Mouse (Mus musculus) stomach, embryonic 15.5 days (tissue): ENCODE data around the gene BC052040. TPM values are rescaled to one million over a fixed set of nuclear protein-coding genes. Genes with fewer than 3 reads are reported as not detected.
A peak's percentile ranks its signal among the peaks of the same experiment; 100 is the strongest.

Experiments used
- ATAC-seq: fragments of 200-750 bp; cut with Nextera tagmentation; 2 replicates; pipeline ENCODE4 v1.8.0; 2017; ENCODE audit warnings: low read depth, moderate number of reproducible peaks, moderate TSS enrichment; ENCODE audit not compliant: insufficient read depth, low FRiP score
- H3K27ac ChIP-seq: fragments of 300-500 bp; sonication (generic); 2 replicates; pipeline ENCODE4 v1.5.1; 2015; ENCODE audit warnings: mild to moderate bottlenecking, inconsistent platforms
- H3K27me3 ChIP-seq: fragments of 300-500 bp; sonication (generic); replicated peaks from 2 replicates; pipeline ENCODE4 v1.6.1; 2015; ENCODE audit warnings: inconsistent platforms
- H3K36me3 ChIP-seq: fragments of 300-500 bp; sonication (generic); 2 replicates; pipeline ENCODE4 v1.6.1; 2015; ENCODE audit warnings: inconsistent platforms
- H3K4me1 ChIP-seq: fragments of 300-500 bp; sonication (generic); 2 replicates; pipeline ENCODE4 v1.6.1; 2015; ENCODE audit warnings: inconsistent platforms
- H3K4me2 ChIP-seq: fragments of 300-500 bp; sonication (generic); 2 replicates; pipeline ENCODE4 v1.6.1; 2015; ENCODE audit warnings: mild to moderate bottlenecking, inconsistent platforms
- H3K4me3 ChIP-seq: fragments of 300-500 bp; sonication (generic); replicated peaks from 2 replicates; pipeline ENCODE4 v1.5.1; 2015; ENCODE audit warnings: inconsistent platforms
- H3K9ac ChIP-seq: fragments of 300-500 bp; sonication (generic); 2 replicates; pipeline ENCODE4 v1.6.1; 2015; ENCODE audit warnings: inconsistent platforms
- H3K9me3 ChIP-seq: fragments of 300-500 bp; sonication (generic); 2 replicates; pipeline ENCODE4 v1.6.1; 2016; ENCODE audit warnings: inconsistent platforms
- WGBS: fragments of 180-500 bp; shearing (Covaris S2); methylation state at CpG from one replicate; pipeline ENCODE4 v1.1.7; 2015; 5-methylcytosine and 5-hydroxymethylcytosine counted together
- polyA plus RNA-seq: library from polyadenylated mRNA; unstranded; fragments of >200 nt; fragmentation: Nextera tagmentation; extraction: Ambion mirVana; gene quantifications from 2 replicates; pipeline ENCODE4 v1.2.1, GENCODE M21; 2015

BC052040 gene
- polyA plus RNA-seq, 1 experiment from 2014 or later = 11.9 TPM

DNA sequence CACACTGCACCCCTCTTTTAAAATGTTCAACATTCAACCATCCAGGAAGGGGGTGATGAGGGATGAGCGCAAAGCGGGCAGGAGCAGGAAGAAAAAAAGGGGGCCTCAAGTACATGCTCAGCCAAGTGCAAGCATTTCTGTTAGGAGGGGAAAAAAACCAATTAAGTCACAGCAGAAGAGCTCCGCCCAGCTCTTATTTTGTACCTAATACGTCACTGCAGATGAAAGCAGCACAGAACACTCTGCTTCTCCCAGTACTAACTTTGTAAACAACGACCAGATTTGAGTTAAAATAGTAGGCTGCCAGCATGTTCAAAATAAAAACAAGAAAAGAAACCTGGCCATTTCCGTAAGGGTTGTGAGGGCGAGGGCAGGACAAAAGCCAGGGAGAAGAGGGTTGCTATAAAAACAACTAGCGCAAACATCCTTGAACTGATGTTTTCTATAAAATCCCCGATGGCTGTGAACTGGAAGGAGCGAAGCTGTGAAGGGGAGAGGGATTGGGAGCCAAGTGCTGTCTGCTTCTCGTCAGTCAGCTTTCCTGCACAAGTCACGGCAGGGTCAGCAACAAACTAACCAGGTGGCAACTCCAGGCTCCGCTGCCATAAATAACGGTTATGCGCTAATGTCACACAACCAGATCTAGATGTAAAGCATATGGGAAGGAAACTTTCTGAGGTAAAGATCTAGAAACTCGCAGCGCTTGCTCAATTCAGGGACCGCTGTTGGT is 2.2 kb upstream of the BC052040 start:
- Histone ChIP-seq H3K4me2 (peak overlapping the region; percentile 44), H3K9me3 (no peaks in the 10 kb centered on the region), H3K27ac (peak overlapping the region; percentile 54; the same call in 1 of the 2 replicates), H3K27me3 (no peaks in the 10 kb centered on the region), H3K4me3 (no peak overlapping the region; the same call in 1 of the 2 replicates), H3K36me3 (no peaks in the 10 kb centered on the region), H3K4me1 (peaks cover 21% of the 10 kb centered on the region), H3K9ac (no peak overlapping the region; the same call in 1 of the 2 replicates)
- ATAC-seq = no peak
- WGBS = 30% methylated on average over 18 of the region's 18 CpGs

DNA sequence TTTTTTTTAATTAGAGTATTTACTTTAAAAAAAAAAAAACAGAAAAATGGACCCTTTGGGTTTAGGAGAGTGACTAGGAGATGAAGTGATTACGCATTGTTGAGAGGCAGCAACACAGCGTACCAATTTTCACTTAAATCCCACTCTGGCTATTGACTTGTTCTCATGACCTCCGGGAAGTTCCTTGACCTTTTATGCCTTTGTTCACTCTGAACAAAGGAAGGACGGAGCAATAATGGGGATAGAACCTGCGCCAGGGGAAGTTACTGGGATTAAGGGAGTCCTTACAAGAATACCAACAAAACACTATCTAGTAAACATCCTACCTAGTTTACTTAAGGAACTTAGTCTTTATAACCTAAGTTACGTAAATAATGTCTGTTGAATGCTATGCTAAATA is 1.5 kb upstream of the BC052040 start:
- Histone ChIP-seq H3K27me3 (no peaks in the 10 kb centered on the region), H3K27ac (peak overlapping the region; percentile 67; the same call in 1 of the 2 replicates), H3K4me1 (peaks cover 21% of the 10 kb centered on the region), H3K9ac (no peak overlapping the region), H3K9me3 (no peaks in the 10 kb centered on the region), H3K4me3 (no peak overlapping the region), H3K4me2 (peak overlapping the region; percentile 26; the same call in 1 of the 2 replicates), H3K36me3 (no peaks in the 10 kb centered on the region)
- ATAC-seq = no peak
- WGBS = 48% methylated on average over 6 of the region's 6 CpGs

DNA sequence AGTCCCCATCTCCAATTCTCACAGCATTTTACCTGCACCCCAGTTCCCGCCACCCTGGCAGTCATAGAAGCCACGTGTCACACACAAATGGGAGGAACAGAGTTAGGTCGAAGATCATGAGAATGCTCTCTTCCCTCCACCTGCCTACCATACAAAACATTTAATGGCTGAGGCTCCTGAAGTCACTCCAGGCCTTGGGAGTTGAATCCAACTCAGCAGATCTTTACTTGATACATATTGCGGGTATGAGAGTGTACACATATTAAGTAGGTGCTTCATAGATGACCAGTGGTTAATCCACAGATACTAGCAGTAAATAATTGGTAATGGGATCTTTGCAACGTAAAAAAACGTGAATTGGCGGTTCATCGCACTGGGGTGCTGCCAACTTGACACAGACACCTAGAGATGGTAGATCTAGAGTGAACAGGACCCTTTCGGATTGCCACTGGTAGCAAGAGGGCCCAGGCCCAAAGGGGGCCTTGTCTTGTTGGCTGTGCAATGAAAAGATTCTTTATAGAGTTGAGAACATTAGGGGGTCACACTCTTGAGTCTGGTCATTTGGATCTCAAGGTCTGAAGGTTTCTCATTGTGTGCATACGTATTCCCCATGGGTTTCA is 583 bp downstream of the BC052040 start:
- no peak for ATAC-seq
- Histone ChIP-seq H3K27ac (peak overlapping the region; percentile 86; the same call in 1 of the 2 replicates), H3K36me3 (no peaks in the 10 kb centered on the region), H3K4me1 (peaks cover 21% of the 10 kb centered on the region), H3K4me2 (peak overlapping the region; percentile 67), H3K9ac (peak overlapping the region; percentile 37; the same call in 1 of the 2 replicates), H3K27me3 (no peaks in the 10 kb centered on the region), H3K9me3 (no peaks in the 10 kb centered on the region), H3K4me3 (peak overlapping the region; percentile 73)
- WGBS = 69% methylated on average over 10 of the region's 10 CpGs

DNA sequence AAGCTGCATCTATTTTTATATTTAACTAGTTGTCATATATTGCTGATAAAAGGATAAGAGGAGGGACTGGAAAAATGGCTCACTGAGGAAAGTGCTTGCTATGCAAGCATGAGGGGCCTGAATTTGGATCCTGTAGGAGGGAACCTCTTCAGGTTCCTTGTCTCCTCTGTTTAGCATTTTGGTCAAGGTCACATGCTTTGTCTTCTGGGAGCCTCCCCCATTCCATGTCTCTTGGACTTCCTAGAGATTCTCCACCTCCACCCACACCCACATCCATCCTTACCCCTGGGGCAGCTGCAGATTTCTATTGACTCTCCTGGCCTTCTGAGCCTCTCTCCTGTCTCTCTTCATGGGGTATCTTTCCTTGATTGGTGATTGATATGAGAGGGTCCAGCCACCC is 2.3 kb downstream of the BC052040 start:
- no peak for ATAC-seq
- Histone ChIP-seq H3K9ac (no peak overlapping the region), H3K9me3 (no peaks in the 10 kb centered on the region), H3K27me3 (no peaks in the 10 kb centered on the region), H3K4me2 (no peak overlapping the region; the same call in 1 of the 2 replicates), H3K36me3 (no peaks in the 10 kb centered on the region), H3K27ac (no peak overlapping the region), H3K4me3 (no peak overlapping the region), H3K4me1 (peaks cover 21% of the 10 kb centered on the region)

DNA sequence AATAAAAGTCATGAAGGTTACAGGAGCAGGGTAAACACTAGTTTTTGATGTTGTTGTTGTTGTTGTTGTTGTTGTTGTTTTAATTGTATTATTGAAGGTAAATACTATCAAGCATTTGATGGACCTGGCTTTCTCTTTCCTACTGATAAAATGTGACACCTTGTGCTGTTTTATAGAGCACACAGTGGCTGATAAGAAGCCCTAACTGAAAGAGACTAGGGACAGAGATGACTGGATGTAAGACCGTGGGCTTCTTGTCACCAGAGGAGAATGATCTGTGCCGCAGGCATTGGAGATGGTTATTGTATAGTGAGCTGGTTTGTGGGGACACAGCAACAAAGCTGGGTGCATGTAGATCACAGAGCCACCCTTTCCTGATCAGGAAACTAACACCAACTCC is 9.1 kb downstream of the BC052040 start:
- Histone ChIP-seq H3K36me3 (no peaks in the 10 kb centered on the region), H3K4me1 (peaks cover 9% of the 10 kb centered on the region; the same call in 1 of the 2 replicates), H3K4me2 (no peak overlapping the region), H3K4me3 (no peak overlapping the region), H3K27ac (no peak overlapping the region), H3K9ac (no peak overlapping the region), H3K9me3 (no peaks in the 10 kb centered on the region), H3K27me3 (no peaks in the 10 kb centered on the region)
- WGBS = 75% methylated on average over 2 of the region's 2 CpGs
- ATAC-seq = no peak

DNA sequence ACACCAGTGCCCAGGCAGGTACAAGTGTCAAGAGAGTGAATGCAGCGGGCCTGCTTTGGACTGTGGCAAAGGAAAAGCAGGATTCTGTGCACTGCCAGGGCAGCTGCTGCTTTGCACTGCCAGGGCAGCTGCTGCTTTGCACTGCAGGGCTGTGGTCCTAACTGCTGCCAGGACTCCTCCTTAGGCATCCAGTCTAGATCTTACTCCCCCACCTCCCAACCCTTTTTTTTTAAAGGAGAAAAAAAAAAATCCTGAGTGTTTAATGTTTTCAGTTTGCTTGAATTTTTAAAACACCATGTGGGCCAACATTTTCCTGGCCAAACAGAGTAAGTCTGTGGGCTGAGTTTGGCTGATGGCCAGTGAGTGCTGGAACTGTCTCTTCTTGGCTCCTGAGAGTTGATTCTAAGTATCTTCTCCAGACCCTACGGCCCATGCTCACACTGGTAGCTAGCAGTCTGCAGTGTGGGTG is 11.2 kb downstream of the BC052040 start:
- Histone ChIP-seq H3K4me2 (no peak overlapping the region), H3K9me3 (no peaks in the 10 kb centered on the region), H3K36me3 (no peaks in the 10 kb centered on the region), H3K4me1 (peaks cover 9% of the 10 kb centered on the region; the same call in 1 of the 2 replicates), H3K4me3 (no peak overlapping the region), H3K27me3 (no peaks in the 10 kb centered on the region), H3K9ac (no peak overlapping the region), H3K27ac (peak overlapping the region; percentile 46)
- WGBS = 42% methylated on average over 2 of the region's 2 CpGs
- no peak for ATAC-seq

DNA sequence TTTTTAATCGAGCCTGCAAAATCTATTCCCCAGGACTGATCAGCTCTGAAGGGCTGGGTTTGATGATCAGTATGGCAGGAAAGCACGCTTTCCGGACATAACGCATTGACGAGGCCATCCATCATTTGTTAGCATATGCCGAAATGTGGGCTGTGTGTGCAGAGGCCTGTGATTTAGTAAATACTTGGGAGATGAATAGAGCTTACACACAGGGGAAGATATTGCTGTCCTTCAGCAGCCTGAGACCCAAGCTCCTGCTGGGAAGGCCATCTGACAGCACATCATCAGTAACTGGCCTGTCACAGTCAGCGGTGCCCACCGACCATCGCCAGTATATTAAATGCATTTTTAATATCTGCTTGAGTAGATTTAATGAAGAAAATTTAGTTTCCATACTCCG is 15.5 kb downstream of the BC052040 start:
- peaks cover 9% of the 10 kb centered on the region; the same call in 1 of the 2 replicates for H3K4me1 ChIP-seq
- WGBS = 59% methylated on average over 10 of the region's 10 CpGs
- H3K27me3 ChIP-seq = no peaks in the 10 kb centered on the region
- no peak overlapping the region for H3K27ac ChIP-seq
- H3K4me3 ChIP-seq = no peak overlapping the region
- no peak for ATAC-seq
- no peaks in the 10 kb centered on the region for H3K9me3 ChIP-seq
- H3K36me3 ChIP-seq = no peaks in the 10 kb centered on the region
- no peak overlapping the region for H3K9ac ChIP-seq
- H3K4me2 ChIP-seq = no peak overlapping the region

DNA sequence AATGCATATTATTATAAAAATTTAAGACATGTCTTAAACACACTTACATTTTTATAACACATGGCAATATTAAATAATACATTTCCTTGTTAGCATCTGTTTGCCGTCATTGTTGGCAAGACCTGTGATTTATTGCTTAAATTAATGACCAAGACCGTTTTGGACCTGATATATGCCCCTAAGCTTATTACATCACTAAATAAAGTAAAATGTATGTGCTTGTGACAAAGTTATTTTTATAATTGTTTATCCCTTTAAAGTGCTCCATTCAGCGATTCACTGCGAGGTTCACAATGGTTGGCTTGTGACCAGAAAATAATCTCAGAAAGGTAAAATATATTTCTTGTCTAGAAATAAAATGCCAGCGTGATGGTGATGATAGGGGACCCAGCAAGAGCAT is 16.8 kb downstream of the BC052040 start:
- WGBS = 41% methylated on average over 5 of the region's 5 CpGs
- Histone ChIP-seq H3K9ac (no peak overlapping the region), H3K4me2 (no peak overlapping the region), H3K4me1 (no peaks in the 10 kb centered on the region), H3K27me3 (no peaks in the 10 kb centered on the region), H3K27ac (no peak overlapping the region), H3K36me3 (no peaks in the 10 kb centered on the region), H3K4me3 (no peak overlapping the region), H3K9me3 (no peaks in the 10 kb centered on the region)
- ATAC-seq = no peak

DNA sequence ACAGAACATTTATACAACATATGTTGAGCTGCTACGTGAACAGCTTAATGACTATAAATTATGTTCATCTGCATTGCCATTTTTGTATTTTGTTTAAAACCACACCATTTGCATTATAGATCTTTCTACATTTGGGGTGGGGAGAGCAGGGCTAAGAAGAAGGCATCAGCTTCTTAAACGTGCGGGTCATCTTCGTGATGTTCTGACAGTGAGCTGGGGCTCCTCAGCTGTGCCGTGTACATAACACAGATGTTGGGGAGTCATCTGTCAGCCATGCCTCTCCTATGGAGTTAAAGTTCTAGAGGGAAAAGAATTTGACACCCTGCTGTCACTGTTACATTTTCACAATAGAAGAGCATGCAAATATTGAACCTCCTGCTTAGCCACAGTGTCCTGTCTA is 19.2 kb downstream of the BC052040 start:
- 45% methylated on average over 5 of the region's 5 CpGs for WGBS
- H3K27me3 ChIP-seq = no peaks in the 10 kb centered on the region
- no peak overlapping the region for H3K27ac ChIP-seq
- H3K36me3 ChIP-seq = no peaks in the 10 kb centered on the region
- ATAC-seq = 0 out of 2 replicates have a peak, but pooled peaks have one; percentile 27
- no peak overlapping the region for H3K4me2 ChIP-seq
- no peaks in the 10 kb centered on the region for H3K4me1 ChIP-seq
- H3K4me3 ChIP-seq = no peak overlapping the region
- H3K9ac ChIP-seq = no peak overlapping the region
- H3K9me3 ChIP-seq = no peaks in the 10 kb centered on the region

DNA sequence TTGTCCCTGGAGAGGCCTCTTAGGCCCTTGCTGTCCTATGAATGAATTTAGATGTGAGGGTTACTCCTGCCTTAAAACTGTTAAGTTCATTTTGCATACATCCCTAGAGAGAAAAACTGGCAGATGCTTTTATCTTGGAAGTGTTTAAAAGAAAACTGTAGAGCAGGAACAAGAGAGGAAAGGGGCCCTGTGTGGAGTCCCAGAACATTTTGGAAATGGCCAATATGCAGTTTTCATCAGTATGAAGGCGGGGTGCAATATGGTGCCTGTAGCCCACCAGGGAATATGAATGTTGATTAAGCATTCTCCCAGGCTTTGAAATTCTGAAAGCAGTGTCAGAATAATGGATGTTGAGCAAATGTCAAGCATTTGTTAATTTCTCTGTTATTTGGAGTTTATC is 19.8 kb downstream of the BC052040 start:
- ATAC-seq = no peak
- Histone ChIP-seq H3K27me3 (no peaks in the 10 kb centered on the region), H3K36me3 (no peaks in the 10 kb centered on the region), H3K4me1 (no peaks in the 10 kb centered on the region), H3K4me2 (no peak overlapping the region), H3K9ac (no peak overlapping the region), H3K27ac (no peak overlapping the region), H3K9me3 (no peaks in the 10 kb centered on the region), H3K4me3 (no peak overlapping the region)
- WGBS = 82% methylated on average over 1 of the region's 1 CpGs

DNA sequence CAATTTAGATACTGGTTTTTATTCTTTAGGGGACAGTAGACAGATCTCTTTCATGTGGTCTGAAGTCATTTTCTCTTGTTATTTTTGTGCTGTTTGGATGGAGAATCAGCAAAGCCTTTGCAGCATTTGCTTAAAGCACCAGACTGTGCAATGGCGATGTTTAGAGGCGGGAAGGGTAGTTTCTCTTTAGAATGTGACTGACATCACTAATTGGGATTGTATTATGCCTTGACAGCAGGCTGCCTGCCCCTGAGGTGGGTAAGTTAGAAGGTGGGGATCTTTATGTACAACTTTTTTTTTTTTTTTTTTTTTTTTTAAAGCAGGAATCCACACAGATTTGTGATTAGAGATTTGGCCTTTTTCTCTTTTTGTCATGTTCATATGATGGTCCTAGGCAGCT is 20.6 kb downstream of the BC052040 start:
- Histone ChIP-seq H3K4me1 (no peaks in the 10 kb centered on the region), H3K27ac (no peak overlapping the region), H3K9ac (no peak overlapping the region), H3K9me3 (no peaks in the 10 kb centered on the region), H3K36me3 (no peaks in the 10 kb centered on the region), H3K27me3 (no peaks in the 10 kb centered on the region), H3K4me2 (no peak overlapping the region), H3K4me3 (no peak overlapping the region)
- ATAC-seq = no peak
- WGBS = 90% methylated on average over 2 of the region's 2 CpGs

DNA sequence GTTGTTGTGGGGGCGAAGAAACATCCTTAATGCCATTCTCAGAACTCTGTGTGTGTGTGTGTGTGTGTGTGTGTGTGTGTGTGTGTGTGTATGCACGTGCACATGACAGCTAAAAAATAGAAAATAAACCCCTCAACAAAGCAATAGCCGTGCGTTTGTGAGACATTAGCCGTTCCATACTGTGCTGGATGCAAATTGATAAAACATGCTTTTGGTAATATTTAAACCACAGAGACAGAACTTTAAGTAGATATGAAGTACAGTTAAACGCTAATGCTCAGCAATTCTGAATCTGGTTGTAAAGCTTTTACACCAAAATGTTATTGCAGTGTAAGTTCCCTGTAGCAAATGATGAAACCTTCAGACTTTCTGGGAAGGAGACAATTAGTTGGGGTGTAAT is 22.6 kb downstream of the BC052040 start:
- no peak for ATAC-seq
- Histone ChIP-seq H3K4me3 (no peak overlapping the region), H3K9ac (no peak overlapping the region)

More for the DNA sequence above, 22.6 kb downstream of the BC052040 start:
- Histone ChIP-seq H3K36me3 (no peaks in the 10 kb centered on the region), H3K27me3 (no peaks in the 10 kb centered on the region), H3K4me1 (no peaks in the 10 kb centered on the region), H3K4me2 (no peak overlapping the region), H3K27ac (no peak overlapping the region), H3K9me3 (no peaks in the 10 kb centered on the region)
- WGBS = 77% methylated on average over 6 of the region's 6 CpGs
